Mouse (Mus musculus) granulocyte monocyte progenitor cell, adult 5-6 weeks (primary cell): ENCODE measurements at regions not wholly inside any gene's neighbourhood (a gene's known extent, or its start where the extent isn't known, plus 50 kb on each side); places are given as distances from the start of the nearest gene placed in this dataset.

Experiments used
- ATAC-seq: replicated peaks from 2 replicates; pipeline ENCODE4 v1.8.0; 2016; ENCODE audit warnings: mild to moderate bottlenecking, moderate TSS enrichment, inconsistent platforms; ENCODE audit not compliant: poor library complexity, severe bottlenecking

DNA sequence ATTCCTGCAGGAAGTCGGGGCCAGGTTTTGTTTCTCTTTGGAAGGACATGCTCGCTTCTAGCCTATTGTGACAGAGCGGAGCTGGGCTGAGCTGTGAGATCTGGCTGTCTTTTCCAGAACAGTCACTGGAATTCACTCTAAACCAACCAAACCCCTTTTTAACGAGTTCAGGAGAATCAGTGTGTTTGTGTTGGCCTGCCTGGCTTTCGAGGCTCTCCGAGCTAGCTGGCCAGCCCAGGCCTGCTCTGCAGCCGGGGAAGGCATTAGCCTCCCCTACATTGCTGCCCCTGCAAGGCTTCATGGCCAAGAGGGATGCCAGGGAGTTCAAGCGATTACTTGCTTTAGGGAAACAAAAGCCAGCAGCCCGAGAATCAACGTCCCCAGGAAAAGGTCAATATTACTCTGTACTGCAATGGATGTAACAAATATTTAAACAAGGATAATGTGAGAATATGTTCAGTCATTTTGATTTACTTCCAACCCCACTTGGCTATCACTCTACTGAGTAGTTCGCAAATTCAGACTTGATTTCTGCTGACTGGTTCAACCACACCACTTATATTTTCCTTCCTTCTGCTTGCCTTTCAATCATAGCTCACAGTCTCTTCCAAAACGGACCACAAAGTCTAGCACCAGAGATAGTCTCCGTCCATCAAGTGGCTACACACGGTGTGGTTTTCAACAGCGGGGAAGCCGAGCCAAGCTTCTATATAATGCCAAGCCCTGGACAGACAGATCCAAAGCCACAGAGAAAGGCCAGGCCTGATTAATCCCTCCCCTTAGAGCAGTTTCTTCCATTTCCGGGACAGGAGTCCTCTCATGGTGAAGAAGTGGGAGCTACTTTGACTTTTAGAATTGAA lies 424.6 kb downstream of the Wdr11 start:
- ATAC-seq = no peak

DNA sequence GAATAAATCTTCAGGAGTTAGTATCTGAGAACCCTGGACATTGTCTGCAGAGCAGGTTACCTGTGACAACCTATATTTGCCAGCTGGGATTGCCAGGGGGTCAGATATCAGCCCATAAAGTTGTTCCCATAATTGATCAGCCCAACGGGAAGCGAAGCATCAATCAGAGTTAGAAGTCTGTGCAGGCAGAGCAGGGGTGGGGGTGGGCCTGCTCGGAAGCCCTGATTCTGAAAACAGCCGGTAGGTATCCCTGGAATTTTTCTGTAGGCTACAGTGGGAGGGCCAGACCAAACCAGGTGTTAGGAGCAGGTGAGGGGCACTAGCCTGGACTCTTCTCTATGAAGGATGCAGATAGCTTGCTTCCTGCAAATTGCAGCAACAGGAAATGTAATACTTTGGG lies 427.2 kb downstream of the Wdr11 start:
- ATAC-seq = no peak

DNA sequence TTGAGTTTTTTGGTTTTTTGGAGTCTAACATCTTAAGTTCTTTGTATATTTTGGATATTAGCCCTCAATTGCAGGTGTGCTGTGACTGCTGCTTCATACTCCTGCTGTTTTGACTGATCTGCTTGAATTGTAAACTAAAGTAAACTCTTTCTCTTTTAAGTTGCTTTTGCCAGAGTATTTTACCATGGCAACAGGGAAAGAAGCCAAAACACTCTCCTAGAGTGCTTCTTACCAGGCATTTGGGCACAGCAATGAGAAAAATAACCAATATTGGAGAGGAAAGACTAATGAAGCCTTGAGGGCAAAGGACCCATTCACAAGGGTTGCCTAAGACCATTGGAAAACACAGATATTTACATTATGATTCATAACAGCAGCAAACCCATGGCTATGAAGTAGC lies 437.3 kb downstream of the Wdr11 start:
- ATAC-seq = no peak

DNA sequence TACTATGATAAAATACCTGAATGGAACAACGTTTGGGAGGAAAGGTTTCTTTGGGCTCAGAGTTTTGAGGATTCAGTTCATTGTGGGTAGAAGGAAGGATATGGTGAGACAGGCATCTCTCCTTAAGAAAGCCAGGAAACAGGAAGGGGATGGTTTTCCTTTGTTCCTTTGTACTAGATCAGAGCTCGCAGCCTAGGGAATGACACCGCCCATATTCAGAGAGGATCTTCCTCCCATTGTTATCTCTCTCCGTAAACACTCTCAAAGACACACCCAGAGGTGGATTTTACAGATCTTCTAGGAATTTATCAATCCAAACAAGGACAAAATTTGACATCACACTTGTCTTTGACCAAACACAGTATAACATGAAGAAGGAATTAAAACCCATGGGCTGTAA lies 439.0 kb downstream of the Wdr11 start:
- no peak for ATAC-seq

DNA sequence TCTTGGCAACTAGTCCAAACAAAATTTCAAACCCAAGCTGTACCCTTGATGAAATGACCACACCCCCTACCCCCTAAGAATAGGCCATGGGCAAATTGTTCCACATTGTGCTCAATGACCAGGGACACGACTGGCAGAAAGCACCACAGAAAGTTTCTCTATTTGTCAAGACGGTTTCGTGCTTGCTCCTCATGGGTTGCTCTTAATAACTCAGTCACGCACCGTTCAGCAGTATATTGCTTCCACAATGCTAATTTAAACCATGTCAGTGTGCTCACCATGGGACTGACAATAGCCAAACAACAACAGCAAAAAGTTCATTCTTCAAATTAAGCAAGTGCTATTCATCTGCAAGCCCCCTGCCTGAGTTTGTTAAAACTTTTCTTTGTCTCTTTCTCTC lies 444.6 kb downstream of the Wdr11 start:
- ATAC-seq = no peak

DNA sequence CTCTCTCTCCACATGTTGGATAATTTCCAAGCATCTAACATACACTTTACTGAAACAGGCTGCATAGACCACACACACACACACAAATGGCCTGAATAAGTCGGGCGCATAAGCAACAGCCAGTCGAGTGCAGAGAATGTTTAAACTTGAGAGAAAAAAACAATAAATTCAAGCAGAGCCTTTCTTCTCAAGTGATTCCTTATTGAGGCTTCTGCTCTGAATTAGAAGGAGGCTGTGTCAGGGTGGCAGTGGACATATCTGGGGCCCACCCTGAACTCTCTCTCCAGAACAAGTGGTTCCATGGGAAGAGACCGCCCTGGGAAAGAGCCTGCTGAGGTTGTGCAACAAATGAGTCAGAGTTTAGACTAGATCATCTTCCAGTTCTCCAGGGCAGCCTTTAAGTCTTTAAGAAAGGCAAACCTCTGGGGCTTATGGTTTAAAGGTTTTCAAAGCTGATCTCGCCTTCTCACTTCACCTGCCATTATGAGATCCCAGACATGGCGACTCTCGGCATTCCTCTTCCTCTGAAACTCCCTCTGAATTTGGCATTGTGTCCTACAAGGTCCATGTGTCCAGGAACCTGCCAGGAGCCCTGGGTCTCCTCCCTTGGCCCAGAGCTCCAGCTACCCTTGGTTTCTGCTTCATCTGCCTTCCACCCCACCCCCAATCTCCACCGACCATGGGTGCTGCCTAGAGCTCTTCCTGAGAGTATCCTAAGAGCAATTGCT lies 445.3 kb downstream of the Wdr11 start:
- no peak for ATAC-seq

DNA sequence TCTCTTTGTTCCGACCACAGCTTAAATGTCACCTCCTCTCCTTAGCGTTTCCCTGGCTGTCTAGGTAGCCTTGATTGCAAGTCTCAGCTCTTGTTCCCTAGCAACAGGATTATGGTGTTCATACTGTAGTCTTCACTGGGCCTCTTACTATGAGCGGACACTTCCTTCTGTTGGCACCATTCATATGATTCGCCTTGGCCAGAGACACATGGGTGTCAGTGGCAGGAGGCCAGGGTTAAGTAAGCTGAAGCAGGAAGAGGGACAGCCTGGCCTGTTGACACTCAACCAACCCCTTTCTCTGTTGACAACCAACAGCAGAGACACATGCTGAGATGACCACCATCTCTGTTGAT lies 445.9 kb downstream of the Wdr11 start:
- no peak for ATAC-seq

DNA sequence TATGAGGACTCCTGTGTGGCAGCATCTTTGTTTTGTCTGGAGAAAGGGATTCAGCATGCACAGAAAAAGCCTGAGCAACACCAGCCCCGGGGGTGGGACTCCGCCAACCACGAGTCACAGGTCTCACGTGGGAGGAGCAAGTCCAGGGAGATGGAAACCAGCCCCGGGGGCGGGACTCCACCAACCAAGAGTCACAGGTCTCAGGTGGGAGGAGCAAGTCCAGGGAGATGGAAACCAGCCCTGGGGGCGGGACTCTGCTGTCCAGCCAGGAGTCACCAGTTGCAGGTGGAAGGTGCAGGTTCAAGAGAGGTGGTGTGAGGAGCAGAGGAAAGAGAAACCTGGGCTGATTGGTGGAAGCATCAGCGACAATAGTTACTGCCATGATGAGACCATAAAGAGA lies 448.9 kb downstream of the Wdr11 start:
- no peak for ATAC-seq

DNA sequence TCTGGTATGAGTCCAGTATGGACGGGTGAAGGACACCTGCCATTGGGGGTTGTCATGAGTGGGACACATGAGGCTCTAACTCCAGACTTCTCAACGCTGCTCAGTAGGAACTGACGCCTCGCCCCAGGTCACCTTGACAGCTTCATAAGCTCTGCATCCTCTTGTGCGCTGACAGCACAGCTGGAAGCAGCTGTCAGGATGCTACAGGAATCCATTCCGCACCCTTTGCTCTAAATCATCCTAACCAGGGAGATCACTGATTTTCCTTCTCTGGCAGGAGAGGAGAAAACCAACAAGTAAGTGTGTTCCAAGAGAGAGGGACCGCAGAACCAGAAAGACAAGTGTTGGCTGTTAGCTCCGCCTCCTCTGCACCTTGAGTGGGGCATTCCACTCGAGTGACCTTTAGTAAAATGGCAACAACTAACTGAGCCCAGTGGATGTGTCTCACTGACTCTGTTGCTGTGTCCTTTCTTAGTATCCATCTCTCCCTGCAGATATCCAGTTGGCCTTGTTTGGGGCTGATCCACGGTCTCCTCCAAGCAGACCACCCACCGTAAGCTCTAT lies 449.8 kb downstream of the Wdr11 start:
- ATAC-seq = no peak

DNA sequence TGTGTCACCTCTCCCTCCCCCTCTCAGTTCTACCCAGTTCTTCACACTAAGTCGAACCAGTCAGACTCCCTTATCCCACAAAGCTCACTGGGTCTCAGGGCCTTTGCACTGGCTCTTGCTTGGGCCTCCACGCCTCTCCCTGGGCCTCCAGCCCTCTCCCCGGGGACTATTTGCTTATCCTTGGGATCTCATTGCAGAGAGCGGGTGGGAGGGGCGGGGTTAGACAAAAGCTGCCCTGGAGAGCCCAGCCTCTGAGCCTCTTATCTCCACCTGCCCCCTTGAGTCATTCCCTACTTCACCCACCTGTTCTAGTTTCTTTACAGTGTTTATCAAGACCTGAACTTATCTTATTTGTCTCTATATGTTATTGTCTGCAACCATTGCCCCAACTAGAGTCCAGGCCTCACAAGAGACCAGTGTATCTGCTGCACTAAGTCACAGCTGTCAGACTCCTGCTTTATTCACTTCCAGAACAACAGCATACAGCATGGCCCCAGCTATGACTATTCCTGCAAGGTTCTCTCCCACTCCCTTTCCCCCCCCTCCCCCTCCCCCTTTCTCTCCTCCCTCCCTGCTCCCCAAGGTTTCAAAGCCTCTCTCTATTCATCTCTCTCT lies 450.7 kb downstream of the Wdr11 start:
- ATAC-seq = no peak

DNA sequence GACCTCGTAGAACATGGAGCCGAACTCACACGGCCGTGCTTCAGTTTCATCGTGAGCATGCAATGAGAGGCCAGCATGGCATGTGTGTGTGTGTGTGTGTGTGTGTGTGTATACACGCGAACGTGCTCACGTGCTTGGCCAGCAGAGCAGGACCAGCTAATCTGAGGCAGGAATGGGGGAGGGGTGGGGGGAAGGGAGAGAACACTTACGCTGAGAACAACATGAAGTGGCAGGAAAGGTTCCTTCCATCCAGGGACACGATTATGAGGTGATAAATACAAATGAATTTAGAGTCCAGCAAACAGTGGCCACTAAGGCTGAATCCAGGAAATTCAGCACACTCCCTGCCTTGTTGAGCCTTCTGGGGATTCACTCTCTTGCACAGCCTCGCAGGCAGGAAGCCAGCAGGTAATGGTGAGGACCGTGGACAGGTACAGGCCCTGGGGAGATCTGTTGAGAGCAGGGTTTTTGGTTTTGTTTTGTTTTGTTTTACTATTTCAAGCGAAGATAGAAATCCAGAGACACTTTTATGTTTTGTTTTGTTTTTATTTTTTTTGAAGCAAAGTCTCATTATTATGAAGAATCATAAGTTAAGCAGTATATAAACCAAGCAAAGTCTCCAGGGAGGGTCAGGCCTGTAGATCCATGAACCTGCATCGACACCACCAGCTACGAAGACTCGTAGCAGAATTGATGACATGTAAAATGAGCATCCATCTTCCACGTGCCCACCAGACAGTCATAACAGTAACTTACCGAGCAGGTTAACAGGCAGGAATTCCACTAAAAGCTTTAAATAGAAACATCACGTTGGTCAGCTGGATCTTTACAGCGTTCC lies 452.0 kb downstream of the Wdr11 start:
- no peak for ATAC-seq

DNA sequence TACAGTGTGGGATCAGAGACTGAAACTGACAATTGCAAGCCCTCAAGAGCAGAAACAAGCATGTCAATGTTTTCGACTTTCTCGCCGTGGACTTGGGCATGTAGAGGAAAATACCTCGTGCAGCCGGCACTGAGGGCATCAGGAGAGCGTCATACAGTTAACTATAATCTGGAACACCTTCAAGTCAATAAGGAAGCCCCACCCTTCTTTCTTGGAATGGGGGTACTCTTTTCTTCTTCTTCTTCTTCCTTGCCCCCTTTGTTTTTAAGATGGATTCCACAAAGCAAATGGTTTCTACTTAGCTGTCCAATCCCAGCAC lies 452.5 kb downstream of the Wdr11 start:
- no peak for ATAC-seq

DNA sequence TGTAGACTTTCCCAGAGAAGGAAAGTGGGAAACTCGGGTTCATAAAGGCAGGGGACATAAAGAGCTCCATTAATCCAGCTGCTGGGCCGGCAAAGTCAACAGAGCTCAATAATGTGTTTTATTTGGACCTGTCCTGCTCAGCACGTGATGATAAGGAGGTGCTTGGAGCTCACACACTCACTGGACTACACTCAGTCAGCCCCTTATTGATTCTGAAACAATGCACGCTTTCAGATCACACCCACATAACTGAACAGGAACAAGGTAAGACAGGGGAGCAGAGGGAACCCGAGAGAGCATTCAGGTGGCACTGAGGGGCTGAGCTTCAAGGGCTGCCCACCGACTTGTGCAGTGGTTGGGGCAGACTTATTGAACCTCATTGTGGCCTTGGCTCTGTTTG lies 452.9 kb downstream of the Wdr11 start:
- no peak for ATAC-seq

DNA sequence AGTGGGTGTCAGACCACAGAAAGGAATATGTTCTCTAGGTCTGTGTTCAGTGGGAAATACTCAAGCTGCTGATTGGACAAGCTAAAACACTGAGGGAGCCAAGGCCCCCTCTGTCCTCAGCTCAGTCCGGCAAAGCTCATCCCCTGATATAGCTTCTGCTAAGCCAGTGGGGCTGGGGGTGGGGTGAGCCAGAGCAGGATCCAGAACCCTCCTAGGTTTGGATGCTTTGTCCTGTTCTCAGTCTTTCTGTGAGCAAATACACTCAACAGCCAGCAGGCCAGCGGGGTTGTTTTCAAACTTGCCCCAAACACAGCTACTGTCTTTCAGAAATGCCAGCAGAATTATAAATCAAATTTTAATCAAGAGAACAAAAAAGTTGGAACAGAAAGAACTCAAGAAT lies 454.4 kb downstream of the Wdr11 start:
- no peak for ATAC-seq

DNA sequence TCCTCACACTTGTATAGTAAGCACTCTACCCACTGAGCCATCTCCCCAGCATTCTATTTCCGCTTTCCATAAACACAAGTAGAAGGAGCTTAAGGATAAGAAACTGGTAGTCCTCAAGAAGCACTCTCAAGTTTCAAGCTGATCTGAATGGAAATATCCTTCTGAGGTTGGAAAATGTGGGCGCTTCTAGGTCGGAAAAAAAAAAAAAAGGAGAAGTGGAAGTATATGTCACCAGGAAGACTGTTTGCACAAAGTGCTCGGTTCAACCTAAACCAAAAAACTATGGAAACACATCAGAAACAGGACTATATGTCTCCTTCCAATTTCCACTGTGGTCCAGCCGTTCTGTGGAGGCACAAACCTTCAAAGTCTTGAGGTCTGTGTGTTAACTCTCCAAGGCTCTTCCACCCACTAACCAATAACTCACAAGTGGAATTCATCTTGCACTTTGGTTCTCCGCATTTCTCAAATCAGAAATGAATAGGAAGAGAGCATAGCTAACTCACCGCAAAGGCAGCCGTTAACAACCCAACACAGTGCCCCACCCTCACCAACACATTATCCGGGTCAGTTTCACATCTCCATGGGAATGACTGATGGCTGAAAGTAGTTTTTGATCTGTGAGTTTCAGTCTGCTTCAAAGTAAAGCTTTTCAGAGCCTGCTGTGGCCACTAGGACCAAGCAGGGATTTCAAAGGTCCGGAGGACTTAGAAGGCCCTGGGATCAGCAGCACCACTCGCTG lies 455.8 kb downstream of the Wdr11 start:
- ATAC-seq = peak; percentile 71

DNA sequence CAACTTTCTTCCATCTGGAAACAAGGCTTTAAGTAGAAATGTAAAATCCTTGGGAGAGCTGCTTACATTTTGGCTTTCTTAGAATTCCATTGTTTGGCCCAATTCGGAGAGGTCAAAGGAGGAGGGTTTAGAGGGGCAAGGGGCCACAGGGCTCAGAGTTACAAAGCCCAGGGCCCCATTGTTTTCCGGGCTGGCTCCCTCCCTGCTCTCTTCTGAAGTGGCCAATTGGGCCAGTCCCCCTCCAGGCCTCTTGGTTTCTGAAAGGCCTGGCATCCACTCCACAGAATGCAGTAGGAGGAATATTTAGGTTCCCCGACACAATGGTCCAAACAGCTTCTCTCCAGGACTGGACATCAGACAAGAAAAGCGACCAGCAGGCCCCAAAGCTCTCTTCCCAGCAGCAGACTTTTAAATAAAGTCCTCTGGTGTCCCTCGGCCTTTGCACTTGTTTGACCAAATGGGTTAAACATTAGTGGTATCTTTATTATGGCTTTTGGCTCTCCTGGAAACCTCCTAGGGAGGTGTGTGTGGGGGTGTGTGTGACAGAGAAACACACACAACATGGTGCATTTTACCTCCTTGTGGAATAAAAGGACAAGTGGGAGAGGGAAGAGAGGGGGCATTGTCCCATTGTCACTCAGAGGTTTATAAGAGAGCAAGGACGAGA lies 456.6 kb downstream of the Wdr11 start:
- no peak for ATAC-seq

DNA sequence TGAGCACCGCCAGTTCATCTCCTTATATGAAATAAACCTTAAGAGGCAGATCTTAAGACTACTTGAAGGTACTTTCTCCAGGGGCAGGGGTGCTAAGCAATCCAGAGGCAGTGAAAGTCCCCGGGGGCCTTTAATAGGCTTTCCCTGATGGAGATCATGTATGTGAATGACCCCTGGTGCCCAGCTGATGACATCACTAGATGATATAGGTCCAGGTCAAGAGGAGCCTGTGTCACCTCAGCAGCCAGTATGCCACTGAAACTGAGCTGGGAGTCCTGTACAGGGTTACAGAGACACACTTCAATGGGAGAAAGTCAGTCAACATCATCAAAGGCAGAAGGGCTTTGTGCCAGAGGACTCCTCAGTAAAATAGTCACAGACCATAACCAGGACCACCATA lies 457.8 kb downstream of the Wdr11 start:
- no peak for ATAC-seq

DNA sequence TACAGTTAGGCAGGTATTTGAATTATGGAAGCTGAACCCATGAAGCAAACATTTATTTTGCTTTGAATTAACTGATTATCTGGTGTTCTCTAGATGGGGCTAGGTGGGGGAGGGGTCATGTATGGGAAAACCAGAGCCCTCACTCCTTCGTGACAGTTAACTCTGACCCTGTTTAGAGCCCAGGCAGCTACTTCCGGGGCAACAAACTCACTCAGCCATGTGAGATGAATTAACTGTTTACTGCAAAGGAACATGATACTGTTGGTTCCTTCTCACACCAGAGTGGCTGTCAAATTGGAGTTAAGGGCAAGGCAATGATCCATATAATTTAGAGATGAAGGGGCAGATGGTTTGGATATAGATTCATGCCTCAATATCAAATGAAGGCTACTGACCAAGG lies 458.5 kb downstream of the Wdr11 start:
- no peak for ATAC-seq

DNA sequence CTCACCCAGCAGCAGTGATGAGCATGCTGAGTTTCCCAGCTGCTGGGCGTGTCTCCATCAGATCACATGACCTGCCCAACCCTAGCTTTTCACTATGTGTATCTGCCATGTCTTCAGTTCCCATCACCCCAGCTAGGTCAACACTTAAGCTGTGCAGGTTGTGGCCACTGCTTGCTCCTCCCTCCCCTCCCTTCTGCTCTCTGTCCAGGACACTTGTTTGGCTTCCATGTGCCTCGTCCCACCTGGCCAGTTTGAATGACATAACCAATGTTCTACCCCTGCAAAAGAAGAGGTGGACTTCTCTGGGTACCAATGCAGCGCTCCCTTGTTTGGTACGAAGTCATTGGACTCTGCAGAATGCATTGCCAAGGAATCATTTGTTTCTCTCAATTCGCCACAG lies 460.7 kb downstream of the Wdr11 start:
- ATAC-seq = no peak
